Mouse (Mus musculus) Patski (cell line): ENCODE measurements around the gene Plekhg3. TPM values are rescaled to one million over a fixed set of nuclear protein-coding genes. Genes with fewer than 3 reads are reported as not detected.
A peak's percentile ranks its signal among the peaks of the same experiment; 100 is the strongest.

Source experiments
- ATAC-seq: fragments of 100-300 bp; one replicate; pipeline ENCODE4 v1.8.0; 2021
- CTCF ChIA-PET: fragments of 350-600 bp; sonication (Branson Sonifier 250); formaldehyde crosslinking; loops from one replicate; lab custom pipeline; 2022; ENCODE audit warnings: inconsistent platforms; lab: Charles Lee
- POLR2A ChIA-PET: fragments of 350-600 bp; sonication (Branson Sonifier 250); formaldehyde crosslinking; loops from one replicate; lab custom pipeline; 2022; ENCODE audit warnings: antibody characterized with exemption, inconsistent platforms; lab: Charles Lee
- DNase-seq: peaks from one replicate; pipeline ENCODE4 v3.0.0-alpha.2; 2011; ENCODE audit warnings: low read depth, low spot score
- H3K27me3 ChIP-seq: fragments of 371-371 bp; one replicate; pipeline ENCODE4 v1.5.1; 2021
- CTCF ChIP-seq: fragments of 100-300 bp; IDR thresholded peaks from one replicate; pipeline ENCODE4 v1.5.1; 2021
- in situ Hi-C: fragments of 300-500 bp; cut with MboI; formaldehyde crosslinking; loops from 3 replicates; pipeline ENCODE4 v1.11.1; 2018; ENCODE audit warnings: low pct_unique_long_range_greater_than_20kb, mixed read lengths
- polyA plus RNA-seq: library from polyadenylated mRNA; unstranded; gene quantifications from one replicate; pipeline ENCODE4 v1.2.3, GENCODE M21; 2021

The Plekhg3 gene
- 73.4 TPM for polyA plus RNA-seq

- in situ Hi-C loops: no loop called here
- CTCF ChIA-PET: interaction anchor here (1.3 kb wide), 1 partner anchor 34 kb away, joined by 3 read pairs; no protein-coding TSS in a partner anchor
- no peaks in the 10 kb centered on the region for H3K27me3 ChIP-seq
- ATAC-seq: peak; percentile 42
- POLR2A ChIA-PET: interaction anchor here (0.8 kb wide), 1 partner anchor 20 kb away, joined by 3 read pairs; no protein-coding TSS in a partner anchor
- DNase-seq: no peak
- TF ChIP-seq CTCF: no peak
These were observed at the start of gene Plekhg3 for GRCm38 (mm10) chr12:76530580-76531139. TSS of gene Plekhg3 (plus strand) at chr12:76530891.

- no peak for DNase-seq
- ATAC-seq: no peak
- no peak for TF ChIP-seq CTCF
- POLR2A ChIA-PET: interaction anchor here (1.4 kb wide), 1 partner anchor 114 kb away, joined by 5 read pairs; no protein-coding TSS in a partner anchor
- in situ Hi-C loops: loop anchor here (5.0 kb wide), 1 partner anchor 240 kb away; no protein-coding TSS in a partner anchor
- no peaks in the 10 kb centered on the region for H3K27me3 ChIP-seq
- CTCF ChIA-PET: interaction anchor here (1.0 to 1.8 kb wide), 2 partner anchors 13 to 111 kb away, joined by 4 to 8 read pairs; no protein-coding TSS in a partner anchor
These were observed 48.2 kb upstream of the Plekhg3 start for GRCm38 (mm10) chr12:76482446-76482845.

- ATAC-seq: no peak
- ChIA-PET CTCF (no interaction called here), POLR2A (interaction anchor here (1.4 kb wide), 1 partner anchor 113 kb away, joined by 5 read pairs; no protein-coding TSS in a partner anchor)
- in situ Hi-C loops: loop anchor here (5.0 kb wide), 1 partner anchor 239 kb away; no protein-coding TSS in a partner anchor
- TF ChIP-seq CTCF: no peak
- H3K27me3 ChIP-seq: no peaks in the 10 kb centered on the region
- DNase-seq: no peak
These were observed 47.7 kb upstream of the Plekhg3 start for GRCm38 (mm10) chr12:76482948-76483347.

- DNase-seq (no peak), ATAC-seq (no peak)
- in situ Hi-C loops: loop anchor here (5.0 kb wide), 1 partner anchor 237 kb away; no protein-coding TSS in a partner anchor
- no peaks in the 10 kb centered on the region for H3K27me3 ChIP-seq
- TF ChIP-seq CTCF: no peak
- CTCF ChIA-PET: interaction anchor here (0.7 kb wide), 1 partner anchor 11 kb away, joined by 3 read pairs; no protein-coding TSS in a partner anchor
- POLR2A ChIA-PET: no interaction called here
These were observed 45.8 kb upstream of the Plekhg3 start for GRCm38 (mm10) chr12:76484881-76485280.

GRCm38 (mm10) chr12:76485381-76485780, 45.3 kb upstream of the Plekhg3 start:
- ChIA-PET CTCF (interaction anchor here (0.7 kb wide), 1 partner anchor 11 kb away, joined by 3 read pairs; no protein-coding TSS in a partner anchor), POLR2A (no interaction called here)
- in situ Hi-C loops: no loop called here
- ATAC-seq: no peak
- no peak for DNase-seq
- H3K27me3 ChIP-seq: no peaks in the 10 kb centered on the region
- TF ChIP-seq CTCF: no peak

- TF ChIP-seq CTCF: no peak
- in situ Hi-C loops: no loop called here
- no peaks in the 10 kb centered on the region for H3K27me3 ChIP-seq
- POLR2A ChIA-PET: no interaction called here
- CTCF ChIA-PET: interaction anchor here (0.9 kb wide), 1 partner anchor 14 kb away, joined by 3 read pairs; no protein-coding TSS in a partner anchor
- ATAC-seq (no peak), DNase-seq (no peak)
These were observed 43.7 kb upstream of the Plekhg3 start for GRCm38 (mm10) chr12:76486943-76487342.

- in situ Hi-C loops: no loop called here
- TF ChIP-seq CTCF: no peak
- no peak for ATAC-seq
- no peaks in the 10 kb centered on the region for H3K27me3 ChIP-seq
- ChIA-PET CTCF (interaction anchor here (1.2 kb wide), 1 partner anchor 12 kb away, joined by 3 read pairs; no protein-coding TSS in a partner anchor), POLR2A (no interaction called here)
- DNase-seq: no peak
These were observed 39.9 kb upstream of the Plekhg3 start for GRCm38 (mm10) chr12:76490798-76491197.

GRCm38 (mm10) chr12:76493462-76493861, 37.2 kb upstream of the Plekhg3 start:
- no peaks in the 10 kb centered on the region for H3K27me3 ChIP-seq
- POLR2A ChIA-PET: no interaction called here
- CTCF ChIA-PET: no interaction called here
- no peak for DNase-seq
- TF ChIP-seq CTCF: no peak
- in situ Hi-C loops: no loop called here
- no peak for ATAC-seq

- CTCF ChIA-PET: interaction anchor here (0.8 to 2.1 kb wide), 11 partner anchors 12 to 150 kb away, joined by 3 to 8 read pairs (median 4); no protein-coding TSS in a partner anchor
- DNase-seq: no peak
- ATAC-seq: no peak
- no peaks in the 10 kb centered on the region for H3K27me3 ChIP-seq
- POLR2A ChIA-PET: interaction anchor here (0.6 to 1.6 kb wide), 2 partner anchors 50 to 94 kb away, joined by 3 to 4 read pairs; no protein-coding TSS in a partner anchor
- in situ Hi-C loops: loop anchor here (5.0 kb wide), 2 partner anchors 42 to 97 kb away; no protein-coding TSS in a partner anchor
- TF ChIP-seq CTCF: no peak
These were observed 35.3 kb upstream of the Plekhg3 start for GRCm38 (mm10) chr12:76495381-76495780.

- ATAC-seq (no peak), DNase-seq (no peak)
- peak; percentile 87 for TF ChIP-seq CTCF
- ChIA-PET POLR2A (interaction anchor here (1.2 to 1.6 kb wide), 2 partner anchors 67 to 93 kb away, joined by 4 to 6 read pairs; no protein-coding TSS in a partner anchor), CTCF (interaction anchor here (0.6 to 2.1 kb wide), 22 partner anchors 11 to 220 kb away, joined by 3 to 8 read pairs (median 3); no protein-coding TSS in a partner anchor)
- in situ Hi-C loops: loop anchor here (5.0 kb wide), 2 partner anchors 41 to 96 kb away; no protein-coding TSS in a partner anchor
- no peaks in the 10 kb centered on the region for H3K27me3 ChIP-seq
These were observed 34.4 kb upstream of the Plekhg3 start for GRCm38 (mm10) chr12:76496324-76496723.
